Mouse (Mus musculus) liver, postnatal 0 days (tissue): ENCODE measurements around the gene Ralgapa1. TPM values are rescaled to one million over a fixed set of nuclear protein-coding genes. Genes with fewer than 3 reads are reported as not detected.

Experiments
- ATAC-seq: fragments of 200-750 bp; cut with Nextera tagmentation; 2 replicates; pipeline ENCODE4 v1.8.0; 2017; ENCODE audit warnings: mild to moderate bottlenecking, moderate library complexity
- DNase-seq: peaks from one replicate; pipeline ENCODE4 v3.0.0-alpha.2; 2016
- H3K27ac ChIP-seq: fragments of 300-500 bp; sonication (generic); 2 replicates; pipeline ENCODE4 v1.5.1; 2014; ENCODE audit warnings: antibody characterized with exemption, moderate library complexity, mild to moderate bottlenecking, low read depth
- H3K27me3 ChIP-seq: fragments of 300-500 bp; sonication (generic); 2 replicates; pipeline ENCODE4 v1.6.1; 2014; ENCODE audit warnings: low read length, control low read depth, mixed read lengths; ENCODE audit not compliant: insufficient read depth
- H3K36me3 ChIP-seq: fragments of 300-500 bp; sonication (generic); replicated peaks from 2 replicates; pipeline ENCODE4 v1.6.1; 2014; ENCODE audit warnings: mild to moderate bottlenecking, control low read depth, low read length, moderate library complexity, mixed read lengths; ENCODE audit not compliant: insufficient read depth
- H3K4me1 ChIP-seq: fragments of 300-500 bp; sonication (generic); 2 replicates; pipeline ENCODE4 v1.6.1; 2014; ENCODE audit warnings: antibody characterized with exemption, mild to moderate bottlenecking, control low read depth; ENCODE audit not compliant: insufficient read depth
- H3K4me2 ChIP-seq: fragments of 300-500 bp; sonication (generic); 2 replicates; pipeline ENCODE4 v1.6.1; 2014; ENCODE audit warnings: low read depth, mild to moderate bottlenecking, low read length, moderate library complexity, mixed read lengths
- H3K4me3 ChIP-seq: fragments of 300-500 bp; sonication (generic); 2 replicates; pipeline ENCODE4 v1.5.1; 2014; ENCODE audit warnings: low read depth, low read length
- H3K9ac ChIP-seq: fragments of 300-500 bp; sonication (generic); replicated peaks from 2 replicates; pipeline ENCODE4 v1.6.1; 2014; ENCODE audit warnings: mild to moderate bottlenecking, moderate library complexity
- H3K9me3 ChIP-seq: fragments of 300-500 bp; sonication (generic); 2 replicates; pipeline ENCODE4 v1.6.1; 2016; ENCODE audit warnings: mild to moderate bottlenecking, control low read depth, low read length, mixed read lengths
- CTCF ChIP-seq: sonication (generic); IDR thresholded peaks from 2 replicates; pipeline ENCODE4 v1.5.1; 2016; ENCODE audit warnings: antibody characterized with exemption, low read depth
- EP300 ChIP-seq: IDR thresholded peaks from 2 replicates; pipeline ENCODE4 v1.6.1; 2016; ENCODE audit warnings: antibody characterized with exemption, low read depth, mild to moderate bottlenecking
- WGBS: fragments of 180-500 bp; shearing (Covaris S2); extraction: QIAGEN DNeasy Blood & Tissue Kit; methylation state at CpG from one replicate; pipeline ENCODE4 v1.1.7; 2014; ENCODE audit not compliant: insufficient replicate concordance; 5-methylcytosine and 5-hydroxymethylcytosine counted together
- polyA plus RNA-seq: library from polyadenylated mRNA; unstranded; fragments of >200 nt; fragmentation: Nextera tagmentation; extraction: Ambion mirVana; gene quantifications from 2 replicates; pipeline ENCODE4 v1.2.1, GENCODE M21; 2015

The Ralgapa1 gene
- polyA plus RNA-seq: 2.3 and 2.8 TPM in 2 replicates

GRCm38 (mm10) chr12:55820661-55821314 is at the start of gene Ralgapa1:
Gene Ralgapa1 (minus strand): TSS chr12:55821167.
- WGBS: under 1% methylated on average over 76 of the region's 78 CpGs

GRCm38 (mm10) chr12:55869622-55870322 is 48.8 kb upstream of the Ralgapa1 start:
- Histone ChIP-seq H3K4me2 (no peak overlapping the region), H3K9ac (no peak overlapping the region), H3K4me3 (no peak overlapping the region), H3K27me3 (no peaks in the 10 kb centered on the region), H3K9me3 (no peaks in the 10 kb centered on the region), H3K36me3 (peaks cover 19% of the 10 kb centered on the region), H3K27ac (no peak overlapping the region), H3K4me1 (no peaks in the 10 kb centered on the region)
- ATAC-seq: no peak
- TF ChIP-seq EP300: no peak
- TF ChIP-seq CTCF: no peak
- no peak for DNase-seq
- WGBS: 65% methylated on average over 5 of the region's 5 CpGs

More at GRCm38 (mm10) chr12:55820661-55821314, at the start of gene Ralgapa1:
- ATAC-seq (peak; percentile 94), DNase-seq (peak; percentile 92)
- no peaks in the 10 kb centered on the region for H3K36me3 ChIP-seq
- H3K9ac ChIP-seq: peak within 1 kb of the TSS; percentile 93
- H3K9me3 ChIP-seq: peaks cover 2% of the 10 kb centered on the region; the same call in 1 of the 2 replicates
- H3K27me3 ChIP-seq: no peaks in the 10 kb centered on the region
- H3K4me1 ChIP-seq: peaks cover 5% of the 10 kb centered on the region
- peak within 1 kb of the TSS; percentile 89 for H3K27ac ChIP-seq
- peak within 1 kb of the TSS; percentile 98 for H3K4me2 ChIP-seq
- no peak for TF ChIP-seq EP300
- peak; percentile 49 for TF ChIP-seq CTCF
- H3K4me3 ChIP-seq: peak within 1 kb of the TSS; percentile 95

GRCm38 (mm10) chr12:55867738-55868137 is 46.8 kb upstream of the Ralgapa1 start:
- TF ChIP-seq CTCF: no peak
- TF ChIP-seq EP300: peak; percentile 39; the same call in 1 of the 2 replicates
- Histone ChIP-seq H3K4me2 (no peak overlapping the region), H3K4me1 (no peaks in the 10 kb centered on the region), H3K9ac (no peak overlapping the region), H3K9me3 (no peaks in the 10 kb centered on the region), H3K4me3 (no peak overlapping the region), H3K27me3 (no peaks in the 10 kb centered on the region), H3K27ac (no peak overlapping the region), H3K36me3 (peaks cover 19% of the 10 kb centered on the region)
- no peak for DNase-seq
- 68% methylated on average over 4 of the region's 4 CpGs for WGBS
- ATAC-seq: no peak

GRCm38 (mm10) chr12:55860631-55861030 is 39.7 kb upstream of the Ralgapa1 start:
- ATAC-seq (no peak), DNase-seq (no peak)
- Histone ChIP-seq H3K4me2 (no peak overlapping the region), H3K4me1 (no peaks in the 10 kb centered on the region), H3K27me3 (no peaks in the 10 kb centered on the region), H3K9ac (no peak overlapping the region), H3K4me3 (no peak overlapping the region), H3K27ac (no peak overlapping the region), H3K9me3 (peaks cover 3% of the 10 kb centered on the region; the same call in 1 of the 2 replicates), H3K36me3 (peaks cover 14% of the 10 kb centered on the region; the same call in 1 of the 2 replicates)
- TF ChIP-seq EP300 (no peak), CTCF (no peak)
- 82% methylated on average over 7 of the region's 7 CpGs for WGBS

GRCm38 (mm10) chr12:55859409-55860349 is 38.7 kb upstream of the Ralgapa1 start:
- Histone ChIP-seq H3K4me3 (no peak overlapping the region), H3K27ac (no peak overlapping the region), H3K27me3 (no peaks in the 10 kb centered on the region), H3K4me2 (no peak overlapping the region), H3K9ac (no peak overlapping the region), H3K36me3 (peaks cover 21% of the 10 kb centered on the region), H3K4me1 (no peaks in the 10 kb centered on the region), H3K9me3 (peaks cover 3% of the 10 kb centered on the region; the same call in 1 of the 2 replicates)
- DNase-seq: no peak
- 82% methylated on average over 17 of the region's 17 CpGs for WGBS
- TF ChIP-seq EP300: no peak
- no peak for TF ChIP-seq CTCF
- ATAC-seq: 0 out of 2 replicates have a peak, but pooled peaks have one; percentile 40
